Mouse (Mus musculus): ENCODE data around the gene Gm773.

DNA sequence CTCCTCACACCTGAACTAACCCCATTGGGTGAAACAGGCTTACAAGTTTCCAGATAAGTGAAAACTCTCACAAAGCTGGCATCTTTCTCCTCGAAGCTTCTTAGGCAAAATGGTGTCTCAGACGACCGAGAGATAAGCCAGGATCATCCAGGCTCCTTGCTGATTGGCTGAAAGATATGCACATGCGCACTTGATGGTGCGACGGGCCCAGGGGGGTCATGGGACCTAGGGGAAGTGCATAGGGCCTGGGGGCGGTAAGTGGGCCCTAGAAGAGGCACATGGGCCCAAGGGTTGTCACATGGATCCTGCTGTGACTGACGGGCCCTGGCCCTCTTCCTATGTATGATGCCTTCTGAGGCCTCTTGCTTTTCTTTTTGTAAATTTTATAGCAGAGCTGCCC lies at the start of gene Gm773:
- no peak for TF ChIP-seq CTCF (IDR thresholded peaks at IDR 0.05; ENCODE audit: borderline replicate concordance, control insufficient read depth, extremely low read depth, insufficient read depth, low read length, poor library complexity)
- TF ChIP-seq POLR2A (IDR thresholded peaks at IDR 0.05; ENCODE audit: control insufficient read depth, extremely low read depth, insufficient read depth, low read length, poor library complexity): no peak

Measured in thymus, adult 2 months (tissue).